In the genomic region with DNA sequence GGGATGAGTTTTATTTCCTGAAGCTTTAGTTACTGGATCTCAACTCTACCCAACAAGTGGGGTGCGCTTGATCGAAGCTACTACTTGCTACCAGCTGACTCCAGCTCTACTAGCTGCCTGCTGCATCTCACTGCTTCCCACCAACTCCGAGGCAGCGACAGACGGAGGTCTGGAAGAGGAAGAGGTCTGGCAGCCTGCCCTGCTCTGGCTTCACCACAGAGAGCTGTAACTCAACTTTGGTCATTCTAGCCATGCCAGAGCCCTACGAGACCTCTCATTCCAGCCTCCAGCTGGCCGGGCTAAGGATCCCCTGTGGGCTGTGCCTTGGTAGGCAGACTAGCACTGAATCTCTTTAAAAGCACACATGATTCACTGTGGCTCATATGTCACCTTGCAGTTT, we compare ENCODE assay signal across 23 mouse cellular contexts.
A peak's percentile ranks its signal among the peaks of the same experiment; 100 is the strongest.
DNase-seq lines count a peak whose midpoint lies in the region; ATAC-seq and TF ChIP-seq lines count a peak whose summit lies in the region.
"Had no signal": no experiment of that assay in that cellular context is flagged by ENCODE, and none has a peak within 500 bp of the region (broad histone marks: within the 10 kb centered on the region; RNA-seq: fewer than 3 reads in every experiment).

No protein-coding gene starts in this region.

- no peak overlapping the region for H3K4me3 ChIP-seq in left cerebral cortex, adult 2 months
- H3K4me3 ChIP-seq: embryonic facial prominence, embryonic 13.5 days; forebrain, embryonic 10.5 days; forebrain, embryonic 15.5 days; heart, embryonic 13.5 days; hindbrain, embryonic 15.5 days; liver, embryonic 12.5 days; midbrain, embryonic 13.5 days; stomach, embryonic 15.5 days had no signal

- no peak for TF ChIP-seq CTCF in left cerebral cortex, adult 2 months (IDR thresholded peaks at IDR 0.05)

- no peak for ATAC-seq in frontal cortex, adult (ENCODE audit: low TSS enrichment)
- ATAC-seq: forebrain, embryonic 15.5 days; liver, embryonic 12.5 days; liver, postnatal 0 days; midbrain, embryonic 13.5 days had no signal

- peak; percentile 76 for DNase-seq in left cerebral cortex, postnatal 4 days
- DNase-seq in left cerebral cortex, adult 2 months (ENCODE audit: extremely low spot score in 1 of 2, low spot score in 2 of 2): no peak
- DNase-seq in cerebellum, adult 11 months: peak; percentile 41
- peak; percentile 63 for DNase-seq in cerebellum, adult 9-10 months
- DNase-seq in cerebellum, postnatal 36 days: peak; percentile 51 to 65
- DNase-seq in kidney, postnatal 10 days: no peak
- DNase-seq: adrenal gland, adult 8-10 months; B cell, adult 2 months; heart, postnatal 10 days; kidney, adult 18-20 months; kidney, postnatal 4 days; liver, postnatal 0 days; lung, postnatal 36 days; thymus, postnatal 14 days had no signal

- no peak overlapping the region for H3K27ac ChIP-seq in left cerebral cortex, adult 2 months
- H3K27ac ChIP-seq: embryonic facial prominence, embryonic 13.5 days; forebrain, embryonic 10.5 days; forebrain, embryonic 15.5 days; heart, embryonic 13.5 days; hindbrain, embryonic 15.5 days; liver, embryonic 12.5 days; midbrain, embryonic 13.5 days; stomach, embryonic 15.5 days had no signal

- intact Hi-C loops in left cerebral cortex, postnatal 4 days (cut with DNase I): no loop called here
- intact Hi-C loops in left cerebral cortex, adult 2 months (cut with DNase I): no loop called here

Comparison
In these comparisons a context has a peak if more than half of its experiments do, and no peak if none do; other contexts are left out.
1. DNase-seq: peak in left cerebral cortex, postnatal 4 days (single experiment), cerebellum, adult 11 months (single experiment), cerebellum, adult 9-10 months (single experiment) and cerebellum, postnatal 36 days (2 of 2); none in left cerebral cortex, adult 2 months (0 of 2) and kidney, postnatal 10 days (single experiment).